Mouse (Mus musculus) splenic B cell, adult 2 months (primary cell): ENCODE measurements around the gene Timeless.
A peak's percentile ranks its signal among the peaks of the same experiment; 100 is the strongest.
"Not testable (repeated sequence)": the region's sequence is repeated elsewhere in the genome, so short reads cannot be mapped to it uniquely, and the experiment has no call there.

Experiments used
- DNase-seq: peaks from one replicate; pipeline ENCODE4 v3.0.0-alpha.2; 2011; ENCODE audit warnings: low read depth, low spot score
- H3K27me3 ChIP-seq: 2 replicates; pipeline ENCODE4 v1.6.1; 2012; ENCODE audit warnings: mild to moderate bottlenecking, low read length, moderate library complexity, mixed read lengths; ENCODE audit not compliant: control insufficient read depth, poor library complexity, insufficient read depth, severe bottlenecking
- H3K36me3 ChIP-seq: 2 replicates; pipeline ENCODE4 v1.6.1; 2012; ENCODE audit warnings: mild to moderate bottlenecking, low read length, moderate library complexity, mixed read lengths; ENCODE audit not compliant: control insufficient read depth, poor library complexity, insufficient read depth, severe bottlenecking

Timeless gene

GRCm38 (mm10) chr10:128281682-128282081, 49.8 kb downstream of the Timeless start:
- DNase-seq, result no peak
- peaks cover 34% of the 10 kb centered on the region for H3K36me3 ChIP-seq
- H3K27me3 ChIP-seq, result no peaks in the 10 kb centered on the region

GRCm38 (mm10) chr10:128282886-128283450, 51.1 kb downstream of the Timeless start:
- no peaks in the 10 kb centered on the region for H3K27me3 ChIP-seq
- H3K36me3 ChIP-seq, result peaks cover 25% of the 10 kb centered on the region
- no peak for DNase-seq

- peaks cover 23% of the 10 kb centered on the region for H3K36me3 ChIP-seq
- no peaks in the 10 kb centered on the region for H3K27me3 ChIP-seq
- peak; percentile 78 for DNase-seq
Measured at GRCm38 (mm10) chr10:128283604-128284579, 52.0 kb downstream of the Timeless start.

GRCm38 (mm10) chr10:128290594-128290993, 58.7 kb downstream of the Timeless start:
- H3K36me3 ChIP-seq, result peaks cover 17% of the 10 kb centered on the region
- not testable (repeated sequence) for H3K27me3 ChIP-seq, DNase-seq

- no peak for DNase-seq
- no peaks in the 10 kb centered on the region for H3K27me3 ChIP-seq
- peaks cover 6% of the 10 kb centered on the region for H3K36me3 ChIP-seq
Measured at GRCm38 (mm10) chr10:128296370-128297090, 64.7 kb downstream of the Timeless start.

- DNase-seq, result no peak
- H3K27me3 ChIP-seq, result no peaks in the 10 kb centered on the region
- peaks cover 4% of the 10 kb centered on the region; the same call in 1 of the 2 replicates for H3K36me3 ChIP-seq
Measured at GRCm38 (mm10) chr10:128297221-128297620, 65.4 kb downstream of the Timeless start.

- Histone ChIP-seq H3K27me3 (no peaks in the 10 kb centered on the region), H3K36me3 (peaks cover 2% of the 10 kb centered on the region; the same call in 1 of the 2 replicates)
- no peak for DNase-seq
Measured at GRCm38 (mm10) chr10:128297622-128298021, 65.8 kb downstream of the Timeless start.

- H3K36me3 ChIP-seq, result no peaks in the 10 kb centered on the region
- no peak for DNase-seq
- no peaks in the 10 kb centered on the region for H3K27me3 ChIP-seq
Measured at GRCm38 (mm10) chr10:128298243-128298642, 66.4 kb downstream of the Timeless start.

- no peak for DNase-seq
- H3K27me3 ChIP-seq, result no peaks in the 10 kb centered on the region
- no peaks in the 10 kb centered on the region for H3K36me3 ChIP-seq
Measured at GRCm38 (mm10) chr10:128298702-128299171, 66.9 kb downstream of the Timeless start, which contains the start of gene Il23a. TSS of gene Il23a (minus strand) at chr10:128298752.

GRCm38 (mm10) chr10:128302357-128302756, 70.5 kb downstream of the Timeless start:
- DNase-seq, result no peak
- Histone ChIP-seq H3K36me3 (no peaks in the 10 kb centered on the region), H3K27me3 (no peaks in the 10 kb centered on the region)
